Mouse (Mus musculus) cerebellum, postnatal 14 days (tissue): ENCODE results near the gene Coa6.

Experiments used
- DNase-seq, 2 experiments: peaks; one replicate each; pipeline ENCODE4 v3.0.0; 2021; ENCODE audit warnings: mixed read lengths in 2 of 2

Gene Coa6

DNA sequence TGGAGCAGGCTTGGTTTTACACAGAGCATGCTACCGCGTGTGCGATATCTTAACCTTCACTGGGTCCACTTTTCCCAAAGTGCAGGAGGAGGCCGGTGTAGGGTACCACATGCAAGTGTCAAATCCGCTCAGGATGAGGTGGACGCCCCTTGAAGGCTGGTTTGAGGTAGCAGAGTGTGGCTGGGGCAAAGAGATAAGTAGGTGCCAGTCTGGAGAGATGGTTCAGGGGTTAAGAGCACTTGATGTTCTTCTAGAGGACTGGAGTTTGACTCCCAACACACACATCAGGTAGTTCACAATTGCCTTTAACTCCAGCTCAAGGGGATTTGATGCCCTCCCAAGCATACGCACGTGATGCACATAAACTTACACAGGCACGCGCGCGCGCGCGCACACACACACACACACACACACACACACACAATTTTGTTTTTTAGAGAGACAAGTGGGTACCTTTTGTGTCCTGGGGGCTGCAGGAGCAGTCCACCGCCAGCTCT lies 51.5 kb downstream of the Coa6 start:
- no peak for DNase-seq

DNA sequence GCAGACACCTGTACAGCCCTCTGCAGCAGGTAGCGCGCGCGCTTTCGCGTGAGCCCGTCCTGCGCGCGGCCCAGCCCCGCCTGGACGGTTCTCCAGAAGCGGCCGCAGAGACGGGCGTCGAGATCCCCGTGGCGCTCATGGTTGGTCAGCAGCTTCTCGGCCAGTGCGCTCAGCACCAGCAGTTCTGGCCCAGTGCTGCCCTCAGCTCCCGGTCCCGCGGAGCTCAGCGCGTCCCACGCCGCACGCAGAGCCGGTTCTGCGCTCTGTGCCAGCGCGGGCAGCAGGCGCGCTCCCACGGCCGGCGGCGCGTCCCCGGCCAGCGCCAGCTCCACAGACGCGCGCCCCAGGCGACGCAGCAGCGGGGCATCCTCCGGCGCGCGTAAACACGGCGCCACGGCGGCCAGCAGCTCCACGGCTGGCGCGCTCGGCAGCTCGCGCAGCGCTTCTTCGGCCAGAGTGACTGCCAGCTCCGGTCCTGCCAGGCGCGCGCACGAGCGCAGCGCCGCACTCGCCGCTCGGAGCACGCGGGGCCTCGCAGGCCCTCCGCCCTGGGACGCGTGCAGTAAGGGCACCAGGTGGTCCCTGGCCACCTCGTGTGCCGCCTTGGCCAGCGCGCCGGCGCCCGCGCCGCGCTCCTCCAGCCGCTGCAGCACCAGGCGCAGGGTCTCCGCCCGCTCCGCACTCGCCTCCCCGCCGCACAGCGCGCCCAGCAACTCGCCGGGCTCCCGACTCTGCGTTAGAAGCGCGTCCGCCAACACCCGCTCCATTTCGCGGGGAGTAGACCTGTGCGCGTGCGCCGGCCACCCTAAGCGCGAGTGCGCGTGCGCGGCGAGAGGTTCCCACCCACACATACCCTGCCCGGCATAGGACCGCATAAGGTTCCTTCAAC lies 52.2 kb downstream of the Coa6 start, which contains the start of gene Tarbp1:
TSS of gene Tarbp1 (minus strand) at position 767 of the 889 bp plus-strand sequence.
- peak; percentile 95 to 97 for DNase-seq
